Mouse (Mus musculus): ENCODE data around the gene Bmper.

DNA sequence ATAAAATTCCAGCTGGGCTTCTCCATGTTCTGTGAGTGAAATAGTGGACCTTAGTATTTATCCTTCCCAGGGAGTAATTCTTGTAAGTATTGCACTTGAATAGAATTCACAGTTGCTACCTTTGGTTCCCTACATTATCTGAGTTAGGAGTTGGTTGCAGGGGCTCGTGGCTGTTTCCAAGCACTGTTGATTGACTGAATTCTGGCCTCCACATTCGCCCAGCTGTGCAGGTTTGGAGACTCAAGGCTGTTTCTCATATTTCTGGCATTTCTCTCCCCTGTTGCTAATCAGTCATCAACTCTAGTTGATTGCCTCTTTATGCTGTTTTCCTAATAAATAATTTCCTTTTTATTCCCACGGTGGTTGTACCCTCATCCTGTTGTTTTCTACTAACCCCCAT is 167.2 kb downstream of the Bmper start:
- TF ChIP-seq POLR2A (IDR thresholded peaks at IDR 0.05; ENCODE audit: borderline replicate concordance, extremely low read depth, low read depth, low read length) = no peak
- TF ChIP-seq CTCF (IDR thresholded peaks at IDR 0.05; ENCODE audit: insufficient read depth, low read length) = no peak
